Mouse (Mus musculus) heart, embryonic 10.5 days (tissue): ENCODE results near the gene Dnah8. TPM values are rescaled to one million over a fixed set of nuclear protein-coding genes. Genes with fewer than 3 reads are reported as not detected.
A peak's percentile ranks its signal among the peaks of the same experiment; 100 is the strongest.

Source experiments
- DNase-seq: peaks from one replicate; pipeline ENCODE4 v3.0.0-alpha.2; 2017; ENCODE audit warnings: low spot score
- H3K27ac ChIP-seq: fragments of 300-500 bp; sonication (generic); 2 replicates; pipeline ENCODE4 v1.5.1; 2016; ENCODE audit warnings: mild to moderate bottlenecking
- H3K27me3 ChIP-seq: fragments of 300-500 bp; sonication (generic); 2 replicates; pipeline ENCODE4 v1.6.1; 2016; ENCODE audit warnings: mild to moderate bottlenecking; ENCODE audit not compliant: poor library complexity, insufficient read depth, severe bottlenecking
- H3K36me3 ChIP-seq: fragments of 300-500 bp; sonication (generic); 2 replicates; pipeline ENCODE4 v1.6.1; 2016; ENCODE audit warnings: mild to moderate bottlenecking, moderate library complexity
- H3K4me1 ChIP-seq: fragments of 300-500 bp; sonication (generic); 2 replicates; pipeline ENCODE4 v1.6.1; 2016; ENCODE audit warnings: mild to moderate bottlenecking
- H3K4me3 ChIP-seq: fragments of 300-500 bp; sonication (generic); 2 replicates; pipeline ENCODE4 v1.5.1; 2016; ENCODE audit warnings: mild to moderate bottlenecking, moderate library complexity
- H3K9me3 ChIP-seq: fragments of 300-500 bp; sonication (generic); 2 replicates; pipeline ENCODE4 v1.6.1; 2016; ENCODE audit warnings: mild to moderate bottlenecking, moderate library complexity
- WGBS: fragments of 180-500 bp; shearing (Covaris S2); methylation state at CpG from one replicate; pipeline ENCODE4 v1.1.7; 2016; 5-methylcytosine and 5-hydroxymethylcytosine counted together
- polyA plus RNA-seq: library from polyadenylated mRNA; unstranded; fragments of >200 nt; fragmentation: Nextera tagmentation; extraction: Ambion mirVana; gene quantifications from 2 replicates; pipeline ENCODE4 v1.2.1, GENCODE M21; 2016

The Dnah8 gene
- polyA plus RNA-seq, 1 experiment from 2014 or later = 3.0 TPM

- Histone ChIP-seq H3K27ac (no peak overlapping the region), H3K9me3 (no peaks in the 10 kb centered on the region), H3K4me3 (no peak overlapping the region), H3K4me1 (no peaks in the 10 kb centered on the region), H3K27me3 (peaks cover 10% of the 10 kb centered on the region; the same call in 1 of the 2 replicates), H3K36me3 (no peaks in the 10 kb centered on the region)
- no peak for DNase-seq
- WGBS = 17% methylated on average over 1 of the region's 1 CpGs
These were observed 267.9 kb downstream of the Dnah8 start for GRCm38 (mm10) chr17:30892086-30892485.

GRCm38 (mm10) chr17:30892730-30893129 is 268.6 kb downstream of the Dnah8 start:
- H3K36me3 ChIP-seq = no peaks in the 10 kb centered on the region
- no peak overlapping the region for H3K4me3 ChIP-seq
- DNase-seq = no peak
- 27% methylated on average over 2 of the region's 2 CpGs for WGBS
- no peaks in the 10 kb centered on the region for H3K9me3 ChIP-seq
- no peaks in the 10 kb centered on the region for H3K4me1 ChIP-seq
- peaks cover 13% of the 10 kb centered on the region; the same call in 1 of the 2 replicates for H3K27me3 ChIP-seq
- H3K27ac ChIP-seq = no peak overlapping the region

- Histone ChIP-seq H3K36me3 (no peaks in the 10 kb centered on the region), H3K27ac (no peak overlapping the region), H3K9me3 (no peaks in the 10 kb centered on the region), H3K27me3 (peaks cover 42% of the 10 kb centered on the region), H3K4me3 (no peak overlapping the region), H3K4me1 (peaks cover 10% of the 10 kb centered on the region)
- DNase-seq = no peak
- WGBS = 9% methylated on average over 2 of the region's 2 CpGs
These were observed 272.9 kb downstream of the Dnah8 start for GRCm38 (mm10) chr17:30897075-30897474.

- Histone ChIP-seq H3K27ac (peak within 1 kb of the TSS; percentile 60; the same call in 1 of the 2 replicates), H3K9me3 (no peaks in the 10 kb centered on the region), H3K4me3 (peak within 1 kb of the TSS; percentile 65), H3K36me3 (no peaks in the 10 kb centered on the region), H3K4me1 (peaks cover 10% of the 10 kb centered on the region), H3K27me3 (peaks cover 86% of the 10 kb centered on the region)
- WGBS = under 1% methylated on average over 37 of the region's 37 CpGs
- DNase-seq = no peak
These were observed 277.5 kb downstream of the Dnah8 start, which contains the start of gene Glp1r for GRCm38 (mm10) chr17:30901627-30902026. TSS of gene Glp1r (plus strand) at chr17:30901817.

- 69% methylated on average over 2 of the region's 2 CpGs for WGBS
- H3K36me3 ChIP-seq = no peaks in the 10 kb centered on the region
- H3K4me3 ChIP-seq = no peak overlapping the region
- no peak for DNase-seq
- peaks cover 18% of the 10 kb centered on the region for H3K4me1 ChIP-seq
- H3K27me3 ChIP-seq = peaks cover 87% of the 10 kb centered on the region
- H3K9me3 ChIP-seq = no peaks in the 10 kb centered on the region
- H3K27ac ChIP-seq = no peak overlapping the region
These were observed 279.9 kb downstream of the Dnah8 start for GRCm38 (mm10) chr17:30904096-30904495.

- peak overlapping the region; percentile 18; the same call in 1 of the 2 replicates for H3K27ac ChIP-seq
- WGBS = 47% methylated on average over 4 of the region's 4 CpGs
- H3K4me3 ChIP-seq = no peak overlapping the region
- H3K27me3 ChIP-seq = peaks cover 60% of the 10 kb centered on the region
- DNase-seq = no peak
- peaks cover 14% of the 10 kb centered on the region for H3K4me1 ChIP-seq
- no peaks in the 10 kb centered on the region for H3K9me3 ChIP-seq
- no peaks in the 10 kb centered on the region for H3K36me3 ChIP-seq
These were observed 283.4 kb downstream of the Dnah8 start for GRCm38 (mm10) chr17:30907577-30907976.

GRCm38 (mm10) chr17:30910866-30911731 is 286.9 kb downstream of the Dnah8 start:
- H3K36me3 ChIP-seq = no peaks in the 10 kb centered on the region
- H3K9me3 ChIP-seq = no peaks in the 10 kb centered on the region
- WGBS = 80% methylated on average over 27 of the region's 27 CpGs
- peaks cover 26% of the 10 kb centered on the region for H3K27me3 ChIP-seq
- H3K4me1 ChIP-seq = peaks cover 14% of the 10 kb centered on the region
- H3K27ac ChIP-seq = no peak overlapping the region
- no peak for DNase-seq
- no peak overlapping the region for H3K4me3 ChIP-seq

GRCm38 (mm10) chr17:30911732-30912088 is 287.6 kb downstream of the Dnah8 start:
- Histone ChIP-seq H3K27me3 (peaks cover 21% of the 10 kb centered on the region), H3K4me3 (no peak overlapping the region), H3K9me3 (no peaks in the 10 kb centered on the region), H3K27ac (no peak overlapping the region), H3K36me3 (no peaks in the 10 kb centered on the region), H3K4me1 (peaks cover 14% of the 10 kb centered on the region)
- DNase-seq = no peak
- 52% methylated on average over 8 of the region's 8 CpGs for WGBS

- no peak for DNase-seq
- Histone ChIP-seq H3K27ac (no peak overlapping the region), H3K36me3 (no peaks in the 10 kb centered on the region), H3K4me3 (no peak overlapping the region), H3K27me3 (peaks cover 18% of the 10 kb centered on the region), H3K9me3 (no peaks in the 10 kb centered on the region), H3K4me1 (peaks cover 9% of the 10 kb centered on the region; the same call in 1 of the 2 replicates)
- 76% methylated on average over 5 of the region's 5 CpGs for WGBS
These were observed 288.4 kb downstream of the Dnah8 start for GRCm38 (mm10) chr17:30912536-30912935.

GRCm38 (mm10) chr17:30914264-30914663 is 290.1 kb downstream of the Dnah8 start:
- H3K4me1 ChIP-seq = peaks cover 6% of the 10 kb centered on the region; the same call in 1 of the 2 replicates
- no peak overlapping the region for H3K27ac ChIP-seq
- DNase-seq = no peak
- no peak overlapping the region for H3K4me3 ChIP-seq
- no peaks in the 10 kb centered on the region for H3K9me3 ChIP-seq
- H3K27me3 ChIP-seq = peaks cover 6% of the 10 kb centered on the region; the same call in 1 of the 2 replicates
- H3K36me3 ChIP-seq = no peaks in the 10 kb centered on the region

- no peak for DNase-seq
These were observed 299.4 kb downstream of the Dnah8 start for GRCm38 (mm10) chr17:30923566-30923965.

More at GRCm38 (mm10) chr17:30923566-30923965, 299.4 kb downstream of the Dnah8 start:
- 73% methylated on average over 4 of the region's 4 CpGs for WGBS
- Histone ChIP-seq H3K4me3 (no peak overlapping the region), H3K27me3 (no peaks in the 10 kb centered on the region), H3K36me3 (no peaks in the 10 kb centered on the region), H3K4me1 (no peaks in the 10 kb centered on the region), H3K27ac (no peak overlapping the region), H3K9me3 (no peaks in the 10 kb centered on the region)
